Mouse (Mus musculus): ENCODE results near the gene Ifi44. TPM values are rescaled to one million over a fixed set of nuclear protein-coding genes. Genes with fewer than 3 reads are reported as not detected.

The Ifi44 gene
- polyA plus RNA-seq (2015; fragmentation: Nextera tagmentation; extraction: Ambion mirVana): 1.2 and 1.6 TPM in 2 replicates

DNA sequence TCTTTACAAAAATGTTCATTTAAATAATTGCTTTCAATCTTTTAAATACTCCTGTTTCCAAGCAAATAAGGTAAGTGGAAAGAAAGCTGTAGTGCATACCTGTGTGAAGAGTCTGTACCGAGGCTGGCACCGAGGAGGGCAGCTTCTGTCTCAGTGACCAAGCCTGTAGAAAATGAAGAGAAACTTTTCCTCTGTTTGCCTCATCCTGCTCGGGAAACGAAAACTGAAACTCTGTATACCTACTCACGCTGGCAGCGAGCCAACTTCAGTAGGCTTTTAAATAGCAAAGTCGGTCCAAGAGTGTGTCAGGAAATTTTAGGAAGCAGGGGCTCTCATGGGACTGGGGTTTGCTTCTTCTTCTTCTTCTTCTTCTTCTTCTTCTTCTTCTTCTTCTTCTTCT is at the start of gene Ifi44:
Gene Ifi44 (minus strand): TSS at position 224 of the 400 bp plus-strand sequence.

Other genes starting within 250 kb of the Ifi44 start
- not detected in 2 replicates for gene Ifi44l, start 12.9 kb upstream of the Ifi44 start, polyA plus RNA-seq (2015; fragmentation: Nextera tagmentation; extraction: Ambion mirVana)
- gene Ptgfr, start 87.7 kb upstream of the Ifi44 start, polyA plus RNA-seq (2015; fragmentation: Nextera tagmentation; extraction: Ambion mirVana): 0.91 and 1.5 TPM in 2 replicates